Mouse (Mus musculus): ENCODE measurements around the gene Snrnp27.

- TF ChIP-seq GATA1 (IDR thresholded peaks at IDR 0.05; ENCODE audit: borderline replicate concordance, low read length): no peak
- no peak for TF ChIP-seq FLI1 (IDR thresholded peaks at IDR 0.05; ENCODE audit: low read length)
These were observed 6.0 kb downstream of the Snrnp27 start for GRCm38 (mm10) chr6:86678341-86678740.

Data from megakaryocyte, embryonic 14.5 days (primary cell).